Mouse (Mus musculus) thymus, postnatal 36 days (tissue): ENCODE results near the gene Samd14.

Experiments
- DNase-seq, 2 experiments: peaks; one replicate each; pipeline ENCODE4 v3.0.0; 2022; ENCODE audit warnings: mixed read lengths in 2 of 2

Gene Samd14

GRCm38 (mm10) chr11:95037306-95037705 is 27.6 kb downstream of the Samd14 start:
- no peak for DNase-seq

GRCm38 (mm10) chr11:95038156-95038817 is 28.6 kb downstream of the Samd14 start:
- DNase-seq = no peak

GRCm38 (mm10) chr11:95038818-95039655 is 29.4 kb downstream of the Samd14 start:
- DNase-seq = no peak

GRCm38 (mm10) chr11:95039766-95040165 is 30.1 kb downstream of the Samd14 start:
- no peak for DNase-seq

GRCm38 (mm10) chr11:95040491-95041138 is 30.9 kb downstream of the Samd14 start:
- DNase-seq = peak; percentile 26 to 42

GRCm38 (mm10) chr11:95041139-95041609 is 31.5 kb downstream of the Samd14 start, which contains the start of gene Pdk2:
Gene Pdk2 (minus strand): TSS chr11:95041354.
- DNase-seq = peak; percentile 89 to 94

- peak; percentile 54 to 61 for DNase-seq
Observed at GRCm38 (mm10) chr11:95042096-95042495, 32.4 kb downstream of the Samd14 start.

GRCm38 (mm10) chr11:95043060-95043459 is 33.4 kb downstream of the Samd14 start:
- DNase-seq = no peak

- DNase-seq = no peak
Observed at GRCm38 (mm10) chr11:95043608-95044007, 33.9 kb downstream of the Samd14 start.

- no peak for DNase-seq
Observed at GRCm38 (mm10) chr11:95044185-95044870, 34.6 kb downstream of the Samd14 start.

- DNase-seq = peak; percentile 45 to 48
Observed at GRCm38 (mm10) chr11:95046980-95047680, 37.5 kb downstream of the Samd14 start.

- no peak for DNase-seq
Observed at GRCm38 (mm10) chr11:95053062-95053461, 43.4 kb downstream of the Samd14 start.

GRCm38 (mm10) chr11:95056768-95057501 is 47.3 kb downstream of the Samd14 start:
- DNase-seq = peak; percentile 16 to 62

- no peak for DNase-seq
Observed at GRCm38 (mm10) chr11:95069226-95069957, 59.7 kb downstream of the Samd14 start.

- DNase-seq = no peak
Observed at GRCm38 (mm10) chr11:95070140-95071107, 60.7 kb downstream of the Samd14 start.

- no peak for DNase-seq
Observed at GRCm38 (mm10) chr11:95071266-95071665, 61.6 kb downstream of the Samd14 start.

GRCm38 (mm10) chr11:95072136-95072535 is 62.5 kb downstream of the Samd14 start:
- no peak for DNase-seq

- DNase-seq = no peak
Observed at GRCm38 (mm10) chr11:95072804-95073203, 63.1 kb downstream of the Samd14 start.

GRCm38 (mm10) chr11:95073835-95074234 is 64.2 kb downstream of the Samd14 start:
- no peak for DNase-seq
